Mouse (Mus musculus) kidney, postnatal 0 days (tissue): ENCODE results near the gene Elof1. TPM values are rescaled to one million over a fixed set of nuclear protein-coding genes. Genes with fewer than 3 reads are reported as not detected.

ENCODE experiments used
- ATAC-seq: fragments of 200-750 bp; cut with Nextera tagmentation; replicated peaks from 2 replicates; pipeline ENCODE4 v1.8.0; 2017; ENCODE audit warnings: low read depth, moderate number of reproducible peaks, moderate TSS enrichment, moderate library complexity; ENCODE audit not compliant: low FRiP score
- DNase-seq: peaks from one replicate; pipeline ENCODE4 v3.0.0-alpha.2; 2016; ENCODE audit warnings: low spot score
- H3K27ac ChIP-seq: fragments of 300-500 bp; sonication (generic); 2 replicates; pipeline ENCODE4 v1.5.1; 2014; ENCODE audit warnings: mild to moderate bottlenecking
- H3K27me3 ChIP-seq: fragments of 300-500 bp; sonication (generic); 2 replicates; pipeline ENCODE4 v1.6.1; 2014; ENCODE audit warnings: low read length, mixed read lengths; ENCODE audit not compliant: insufficient read depth
- H3K36me3 ChIP-seq: fragments of 300-500 bp; sonication (generic); 2 replicates; pipeline ENCODE4 v1.6.1; 2014; ENCODE audit warnings: low read length, mixed read lengths; ENCODE audit not compliant: insufficient read depth
- H3K4me1 ChIP-seq: fragments of 300-500 bp; sonication (generic); replicated peaks from 2 replicates; pipeline ENCODE4 v1.6.1; 2014; ENCODE audit warnings: antibody characterized with exemption, low read length, mixed read lengths; ENCODE audit not compliant: insufficient read depth
- H3K4me2 ChIP-seq: fragments of 300-500 bp; sonication (generic); 2 replicates; pipeline ENCODE4 v1.6.1; 2014; ENCODE audit warnings: mild to moderate bottlenecking, low read length, moderate library complexity, mixed read lengths
- H3K4me3 ChIP-seq: fragments of 300-500 bp; sonication (generic); replicated peaks from 2 replicates; pipeline ENCODE4 v1.5.1; 2014; ENCODE audit warnings: low read depth, low read length
- H3K9ac ChIP-seq: fragments of 300-500 bp; sonication (generic); 2 replicates; pipeline ENCODE4 v1.6.1; 2014; ENCODE audit warnings: low read depth, low read length
- H3K9me3 ChIP-seq: fragments of 300-500 bp; sonication (generic); replicated peaks from 2 replicates; pipeline ENCODE4 v1.6.1; 2016; ENCODE audit warnings: low read length, inconsistent platforms, mixed read lengths
- CTCF ChIP-seq: IDR thresholded peaks from 2 replicates; pipeline ENCODE4 v1.5.1; 2016; ENCODE audit warnings: antibody characterized with exemption, low read depth, mild to moderate bottlenecking, moderate library complexity
- WGBS: fragments of 180-500 bp; shearing (Covaris S2); extraction: QIAGEN DNeasy Blood & Tissue Kit; methylation state at CpG from one replicate; pipeline ENCODE4 v1.1.7; 2014; 5-methylcytosine and 5-hydroxymethylcytosine counted together
- polyA plus RNA-seq: library from polyadenylated mRNA; unstranded; fragments of >200 nt; fragmentation: Nextera tagmentation; extraction: Ambion mirVana; gene quantifications from 2 replicates; pipeline ENCODE4 v1.2.1, GENCODE M21; 2015

The Elof1 gene
- 160 and 172 TPM in 2 replicates for polyA plus RNA-seq

GRCm38 (mm10) chr9:22116740-22117426 lies at the start of gene Elof1:
Gene Elof1 (minus strand): TSS chr9:22117172.
- under 1% methylated on average over 52 of the region's 52 CpGs for WGBS
- Histone ChIP-seq H3K27ac (peak within 1 kb of the TSS; percentile 74), H3K9me3 (no peaks in the 10 kb centered on the region), H3K27me3 (no peaks in the 10 kb centered on the region), H3K36me3 (peaks cover 21% of the 10 kb centered on the region; the same call in 1 of the 2 replicates), H3K4me1 (peaks cover 5% of the 10 kb centered on the region; the same call in 1 of the 2 replicates), H3K9ac (peak within 1 kb of the TSS; percentile 89), H3K4me2 (peak within 1 kb of the TSS; percentile 72), H3K4me3 (peak within 1 kb of the TSS; percentile 82)
- DNase-seq (peak; percentile 98), ATAC-seq (peak; percentile 88)
- TF ChIP-seq CTCF, result no peak

GRCm38 (mm10) chr9:22166686-22167085 lies 49.7 kb upstream of the Elof1 start:
- Histone ChIP-seq H3K4me3 (no peak overlapping the region), H3K4me1 (no peaks in the 10 kb centered on the region)
- WGBS, result 88% methylated on average over 10 of the region's 10 CpGs

GRCm38 (mm10) chr9:22165964-22166363 lies 49.0 kb upstream of the Elof1 start:
- WGBS, result 56% methylated on average over 6 of the region's 6 CpGs
- DNase-seq (no peak), ATAC-seq (no peak)
- H3K4me1 ChIP-seq, result no peaks in the 10 kb centered on the region
- no peaks in the 10 kb centered on the region for H3K9me3 ChIP-seq
- H3K27me3 ChIP-seq, result no peaks in the 10 kb centered on the region
- no peak overlapping the region for H3K9ac ChIP-seq
- no peak overlapping the region for H3K4me2 ChIP-seq
- TF ChIP-seq CTCF, result no peak
- H3K4me3 ChIP-seq, result no peak overlapping the region
- no peaks in the 10 kb centered on the region for H3K36me3 ChIP-seq
- H3K27ac ChIP-seq, result no peak overlapping the region

More at GRCm38 (mm10) chr9:22166686-22167085, 49.7 kb upstream of the Elof1 start:
- H3K27me3 ChIP-seq, result no peaks in the 10 kb centered on the region
- H3K4me2 ChIP-seq, result no peak overlapping the region
- H3K27ac ChIP-seq, result no peak overlapping the region
- no peak overlapping the region for H3K9ac ChIP-seq
- no peak for ATAC-seq
- H3K36me3 ChIP-seq, result no peaks in the 10 kb centered on the region
- no peak for DNase-seq
- no peaks in the 10 kb centered on the region for H3K9me3 ChIP-seq
- TF ChIP-seq CTCF, result 0 out of 2 replicates have a peak, but pooled peaks have one; percentile 14

GRCm38 (mm10) chr9:22164711-22165668 lies 48.0 kb upstream of the Elof1 start:
- peak; percentile 62 for ATAC-seq
- peak overlapping the region; percentile 83 for H3K4me2 ChIP-seq
- H3K9me3 ChIP-seq, result no peaks in the 10 kb centered on the region
- no peak overlapping the region for H3K27ac ChIP-seq
- no peaks in the 10 kb centered on the region for H3K4me1 ChIP-seq
- no peaks in the 10 kb centered on the region for H3K27me3 ChIP-seq
- WGBS, result 3% methylated on average over 53 of the region's 54 CpGs
- peak overlapping the region; percentile 51 for H3K4me3 ChIP-seq
- H3K36me3 ChIP-seq, result no peaks in the 10 kb centered on the region
- DNase-seq, result peak; percentile 59
- H3K9ac ChIP-seq, result peak overlapping the region; percentile 55
- no peak for TF ChIP-seq CTCF

GRCm38 (mm10) chr9:22162912-22163311 lies 45.9 kb upstream of the Elof1 start:
- H3K36me3 ChIP-seq, result no peaks in the 10 kb centered on the region; the same call in 1 of the 2 replicates
- no peaks in the 10 kb centered on the region for H3K9me3 ChIP-seq
- H3K27ac ChIP-seq, result no peak overlapping the region
- ATAC-seq, result no peak
- no peak for TF ChIP-seq CTCF
- no peak overlapping the region for H3K4me3 ChIP-seq
- no peak for DNase-seq
- H3K27me3 ChIP-seq, result no peaks in the 10 kb centered on the region
- no peaks in the 10 kb centered on the region for H3K4me1 ChIP-seq
- H3K9ac ChIP-seq, result no peak overlapping the region
- no peak overlapping the region for H3K4me2 ChIP-seq
- 84% methylated on average over 7 of the region's 7 CpGs for WGBS

GRCm38 (mm10) chr9:22162305-22162704 lies 45.3 kb upstream of the Elof1 start:
- DNase-seq (no peak), ATAC-seq (no peak)
- H3K4me3 ChIP-seq, result no peak overlapping the region
- H3K4me2 ChIP-seq, result no peak overlapping the region
- H3K4me1 ChIP-seq, result peaks cover 4% of the 10 kb centered on the region; the same call in 1 of the 2 replicates
- H3K27me3 ChIP-seq, result no peaks in the 10 kb centered on the region
- 81% methylated on average over 9 of the region's 9 CpGs for WGBS
- H3K27ac ChIP-seq, result no peak overlapping the region
- no peaks in the 10 kb centered on the region; the same call in 1 of the 2 replicates for H3K36me3 ChIP-seq
- H3K9ac ChIP-seq, result no peak overlapping the region
- TF ChIP-seq CTCF, result no peak
- no peaks in the 10 kb centered on the region for H3K9me3 ChIP-seq
